10 mouse cellular contexts compared by ENCODE assay signal in the genomic region with DNA sequence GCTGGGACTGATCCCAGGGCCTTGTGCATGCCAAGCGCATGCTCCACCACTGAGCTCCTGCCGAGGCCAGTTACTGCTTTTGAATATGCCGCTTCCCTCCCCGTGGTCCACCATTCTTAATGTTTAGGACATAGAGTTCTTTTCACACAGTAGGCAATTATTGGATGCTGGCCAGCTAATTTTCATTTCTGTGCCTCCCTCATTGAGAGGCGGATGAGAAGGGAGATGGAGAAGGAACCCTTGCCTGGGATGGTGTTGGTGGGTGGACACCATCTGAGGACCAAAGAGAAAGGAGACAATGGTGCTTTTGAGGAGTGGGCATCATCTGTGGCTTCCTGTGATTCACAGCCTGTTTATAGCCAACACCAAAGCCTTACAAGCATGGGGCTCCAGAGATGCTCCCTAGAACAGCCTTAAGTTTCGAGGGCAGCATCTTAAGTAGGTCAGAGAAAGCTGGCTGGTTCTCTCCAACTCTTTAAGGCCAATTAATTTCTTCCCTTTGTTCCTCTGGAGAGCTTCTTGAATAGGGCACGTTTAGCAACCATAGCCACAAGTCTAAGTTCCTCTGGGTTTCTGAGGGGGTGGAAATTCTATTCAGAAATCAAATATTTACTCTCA. TPM values are rescaled to one million over a fixed set of nuclear protein-coding genes. Genes with fewer than 3 reads are reported as not detected.
DNase-seq lines count a peak whose midpoint lies in the region; ATAC-seq and TF ChIP-seq lines count a peak whose summit lies in the region.
"Had no signal": no experiment of that assay in that cellular context is flagged by ENCODE, and none has a peak within 500 bp of the region (broad histone marks: within the 10 kb centered on the region; RNA-seq: fewer than 3 reads in every experiment).

No protein-coding gene starts in this region.

- H3K27me3 ChIP-seq in forebrain, postnatal 0 days (ENCODE audit: insufficient read depth, low read length): no peaks in the 10 kb centered on the region

- no peak for TF ChIP-seq POLR2A in brain, embryonic 14.5 days (IDR thresholded peaks at IDR 0.05; ENCODE audit: borderline replicate concordance, extremely low read depth, insufficient read depth, insufficient read length, poor library complexity, severe bottlenecking)

- WGBS in forebrain, postnatal 0 days: 10% methylated on average over 7 of the region's 7 CpGs

- H3K4me1 ChIP-seq in forebrain, postnatal 0 days (ENCODE audit: insufficient read depth): peaks cover 8% of the 10 kb centered on the region; the same call in 1 of the 2 replicates

- H3K9ac ChIP-seq in forebrain, postnatal 0 days: no peak overlapping the region

- no peak overlapping the region for H3K4me2 ChIP-seq in forebrain, postnatal 0 days (ENCODE audit: low read depth)

- peak; percentile 72 for ATAC-seq in forebrain, postnatal 0 days

- H3K9me3 ChIP-seq in forebrain, postnatal 0 days (ENCODE audit: low read length): no peaks in the 10 kb centered on the region

- H3K27ac ChIP-seq in forebrain, postnatal 0 days (ENCODE audit: low read depth, low read length): peak overlapping the region; percentile 73

- DNase-seq in embryo, embryonic 10.5 days (ENCODE audit: low spot score): peak; percentile 28
- no peak for DNase-seq in embryo, embryonic 10 days (ENCODE audit: low spot score)
- DNase-seq in brain, embryonic 14.5 days (ENCODE audit: low read depth): peak; percentile 87
- DNase-seq in forebrain, postnatal 0 days: peak; percentile 72
- peak; percentile 35 for DNase-seq in lung, postnatal 36 days
- DNase-seq in thymus, postnatal 25 days: no peak
- no peak for DNase-seq in kidney, postnatal 10 days
- DNase-seq in heart, adult 18-20 months: no peak
- DNase-seq: kidney, adult 8-10 months had no signal

- H3K36me3 ChIP-seq in forebrain, postnatal 0 days (ENCODE audit: insufficient read depth): no peaks in the 10 kb centered on the region

- H3K4me3 ChIP-seq in forebrain, postnatal 0 days (ENCODE audit: low read depth, low read length): no peak overlapping the region
- H3K4me3 ChIP-seq: erythroblast, embryonic 14.5 days had no signal

- TF ChIP-seq CTCF in brain, embryonic 14.5 days (IDR thresholded peaks at IDR 0.05; ENCODE audit: borderline replicate concordance, extremely low read depth, insufficient read depth, insufficient read length): no peak
- TF ChIP-seq CTCF in forebrain, postnatal 0 days (IDR thresholded peaks at IDR 0.05; ENCODE audit: low read depth): no peak

RNA-seq across cellular contexts. Expression of gene Hepacam, which starts 8.3 kb away (rescaled TPM):
- 5.0 and 10.8 TPM in 2 replicates for polyA plus RNA-seq in brain, embryonic 14.5 days (2012; rRNA removed)
- 11.8 and 17.2 TPM in 2 replicates for total RNA-seq in forebrain, postnatal 0 days (2014; rRNA removed)
- 27.8 and 39.8 TPM in 2 replicates for polyA plus RNA-seq in forebrain, postnatal 0 days (2015; fragmentation: Nextera tagmentation; extraction: Ambion mirVana)
- total RNA-seq in heart, adult 18-20 months (2021): under 1 TPM in 1 of 2 experiments, not detected in 1; 0.08 TPM
- polyA plus RNA-seq: erythroblast, embryonic 14.5 days had no signal

RNA-seq across cellular contexts. Expression of gene Ccdc15, which starts 10.6 kb away (rescaled TPM):
- 3.2 and 3.3 TPM in 2 replicates for polyA plus RNA-seq in brain, embryonic 14.5 days (2012; rRNA removed)
- 6.3 and 8.7 TPM in 2 replicates for total RNA-seq in forebrain, postnatal 0 days (2014; rRNA removed)
- polyA plus RNA-seq in forebrain, postnatal 0 days (2015; fragmentation: Nextera tagmentation; extraction: Ambion mirVana): 4.2 and 7.8 TPM in 2 replicates
- total RNA-seq in heart, adult 18-20 months (2021): 1 to 10 TPM; 1.5 to 2.1 TPM

RNA-seq across cellular contexts. Expression of gene Robo4, which starts 42.9 kb away (rescaled TPM):
- polyA plus RNA-seq in brain, embryonic 14.5 days (2012; rRNA removed): 4.8 and 7.2 TPM in 2 replicates
- total RNA-seq in forebrain, postnatal 0 days (2014; rRNA removed): 4.1 and 9.6 TPM in 2 replicates
- 3.1 and 3.3 TPM in 2 replicates for polyA plus RNA-seq in forebrain, postnatal 0 days (2015; fragmentation: Nextera tagmentation; extraction: Ambion mirVana)
- total RNA-seq in heart, adult 18-20 months (2021): 10 to 100 TPM; 27.9 to 38.3 TPM

Comparison
In these comparisons a context has a peak if more than half of its experiments do, and no peak if none do; other contexts are left out.
1. DNase-seq: peak in embryo, embryonic 10.5 days (single experiment), brain, embryonic 14.5 days (single experiment), forebrain, postnatal 0 days (single experiment) and lung, postnatal 36 days (single experiment); none in embryo, embryonic 10 days (single experiment), thymus, postnatal 25 days (single experiment), kidney, postnatal 10 days (single experiment) and heart, adult 18-20 months (0 of 2).
2. RNA of gene Hepacam, which starts 8.3 kb away (total RNA-seq): 11.8 to 17.2 TPM in forebrain, postnatal 0 days; 0.08 TPM in heart, adult 18-20 months; every median in the first group is over 10 times any median in the second.